Mouse (Mus musculus): ENCODE results near the gene Myh15. TPM values are rescaled to one million over a fixed set of nuclear protein-coding genes. Genes with fewer than 3 reads are reported as not detected.

The Myh15 gene
- total and polyA plus RNA-seq, 3 experiments: 0.07 TPM; not detected in 2

GRCm38 (mm10) chr16:49035852-49036251 is 21.4 kb upstream of the Myh15 start:
- in situ Hi-C loops (cut with MboI; ENCODE audit: low pct_ligation_motif_present, low pct_unique_long_range_greater_than_20kb, low sequenced_read_pairs): no loop called here
- Histone ChIP-seq H3K27me3 (replicated peaks) (no peaks in the 10 kb centered on the region), H3K4me2 (ENCODE audit: insufficient read depth, low read depth, poor library complexity, severe bottlenecking) (no peak overlapping the region), H3K4me1 (ENCODE audit: control insufficient read depth in 1 of 2, insufficient read depth in 2 of 2) (no peaks in the 10 kb centered on the region), H3K27ac (ENCODE audit: insufficient read depth, low read depth) (no peak overlapping the region), H3K36me3 (replicated peaks in 1 of 2; ENCODE audit: control insufficient read depth in 1 of 2, insufficient read depth in 1 of 2, low read length in 1 of 2) (no peaks in the 10 kb centered on the region), H3K79me2 (replicated peaks; ENCODE audit: control insufficient read depth, extremely low read depth, insufficient read depth, poor library complexity, severe bottlenecking) (no peaks in the 10 kb centered on the region), H3K9me3 (replicated peaks; ENCODE audit: low read length) (no peaks in the 10 kb centered on the region), H3K4me3 (replicated peaks in 1 of 3; ENCODE audit: low read depth in 2 of 3, low read length in 2 of 3, poor library complexity in 1 of 3) (no peak overlapping the region), H3K9ac (ENCODE audit: insufficient read depth, low read depth) (no peak overlapping the region)
- TF ChIP-seq TBP (conservative IDR thresholded peaks at IDR 0.05; ENCODE audit: low read depth, low read length) (no peak), ZNF384 (IDR thresholded peaks at IDR 0.05; ENCODE audit: low read depth, low read length) (no peak), EP300 (IDR thresholded peaks at IDR 0.05; ENCODE audit: low read length) (no peak), ELF1 (IDR thresholded peaks at IDR 0.05; ENCODE audit: low read depth, low read length) (no peak), POLR2AphosphoS2 (IDR thresholded peaks at IDR 0.05; ENCODE audit: low read depth, low read length) (no peak), JUND (conservative IDR thresholded peaks at IDR 0.05; ENCODE audit: low read depth, low read length) (no peak), MAX (IDR thresholded peaks at IDR 0.05; ENCODE audit: low read length) (no peak), ZMIZ1 (IDR thresholded peaks at IDR 0.05; ENCODE audit: low read depth, low read length) (no peak), JUN (IDR thresholded peaks at IDR 0.05; ENCODE audit: insufficient read depth, low read depth, low read length) (no peak), MAFK (IDR thresholded peaks at IDR 0.05; ENCODE audit: insufficient replicate concordance, low read length) (no peak), E2F4 (IDR thresholded peaks at IDR 0.05; ENCODE audit: insufficient replicate concordance, low read depth, low read length) (no peak), KAT2A (IDR thresholded peaks at IDR 0.05; ENCODE audit: insufficient replicate concordance, low read length) (no peak)
- no peak for DNase-seq (ENCODE audit: extremely low read depth)
- dilution Hi-C loops (cut with MboI; ENCODE audit: extremely low pct_ligation_motif_present, extremely low pct_unique_long_range_greater_than_20kb, low sequenced_read_pairs): no loop called here

DNA sequence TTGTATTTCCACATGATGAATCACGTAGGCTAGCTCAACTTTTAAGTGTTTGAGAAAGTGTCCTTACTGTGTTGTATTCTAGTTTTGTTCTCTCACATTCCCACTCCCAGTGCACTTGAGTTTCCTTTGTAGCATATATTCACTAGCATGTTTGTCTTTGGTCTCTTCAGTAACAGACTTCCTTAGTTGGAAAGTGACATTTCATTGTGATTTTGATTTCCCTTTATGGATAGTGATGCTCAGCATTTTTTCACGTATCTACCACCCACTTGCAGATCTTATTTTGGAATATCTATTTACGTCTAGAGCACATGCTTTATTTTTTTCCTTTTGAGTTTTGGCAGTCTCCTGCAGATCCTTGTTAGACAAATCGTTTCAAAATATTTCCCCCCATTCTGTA is 19.5 kb upstream of the Myh15 start:
- DNase-seq (ENCODE audit: extremely low read depth): no peak
- no peaks in the 10 kb centered on the region for H3K79me2 ChIP-seq (replicated peaks; ENCODE audit: control insufficient read depth, extremely low read depth, insufficient read depth, poor library complexity, severe bottlenecking)
- no peak overlapping the region for H3K4me3 ChIP-seq (replicated peaks in 1 of 3; ENCODE audit: low read depth in 2 of 3, low read length in 2 of 3, poor library complexity in 1 of 3)
- in situ Hi-C loops (cut with MboI; ENCODE audit: low pct_ligation_motif_present, low pct_unique_long_range_greater_than_20kb, low sequenced_read_pairs): no loop called here
- dilution Hi-C loops (cut with MboI; ENCODE audit: extremely low pct_ligation_motif_present, extremely low pct_unique_long_range_greater_than_20kb, low sequenced_read_pairs): no loop called here
- H3K27me3 ChIP-seq (replicated peaks): no peaks in the 10 kb centered on the region
- no peak overlapping the region for H3K27ac ChIP-seq (ENCODE audit: insufficient read depth, low read depth)
- no peak overlapping the region for H3K9ac ChIP-seq (ENCODE audit: insufficient read depth, low read depth)
- H3K4me1 ChIP-seq (ENCODE audit: control insufficient read depth in 1 of 2, insufficient read depth in 2 of 2): no peaks in the 10 kb centered on the region
- no peak for TF ChIP-seq MYC (IDR thresholded peaks at IDR 0.05; ENCODE audit: low read depth, low read length)
- no peak for TF ChIP-seq JUND (conservative IDR thresholded peaks at IDR 0.05; ENCODE audit: low read depth, low read length)
- no peak for TF ChIP-seq NRF1 (IDR thresholded peaks at IDR 0.05; ENCODE audit: low read depth, low read length)
- no peak for TF ChIP-seq JUN (IDR thresholded peaks at IDR 0.05; ENCODE audit: insufficient read depth, low read depth, low read length)
- TF ChIP-seq PAX5 (IDR thresholded peaks at IDR 0.05; ENCODE audit: low read length): no peak
- TF ChIP-seq CHD2 (IDR thresholded peaks at IDR 0.05; ENCODE audit: low read length): no peak
- no peak for TF ChIP-seq ZC3H11A (IDR thresholded peaks at IDR 0.05; ENCODE audit: low read depth, low read length)
- no peak for TF ChIP-seq USF1 (IDR thresholded peaks at IDR 0.05; ENCODE audit: low read depth, low read length)
- no peak for TF ChIP-seq SIN3A (IDR thresholded peaks at IDR 0.05; ENCODE audit: low read length)
- TF ChIP-seq POLR2AphosphoS2 (IDR thresholded peaks at IDR 0.05; ENCODE audit: low read depth, low read length): no peak
- TF ChIP-seq ELF1 (IDR thresholded peaks at IDR 0.05; ENCODE audit: low read depth, low read length): no peak
- no peak for TF ChIP-seq SMC3 (IDR thresholded peaks at IDR 0.05; ENCODE audit: low read depth, low read length)
- no peak for TF ChIP-seq RAD21 (IDR thresholded peaks at IDR 0.05; ENCODE audit: low read depth, low read length)
- TF ChIP-seq MAZ (IDR thresholded peaks at IDR 0.05; ENCODE audit: low read depth, low read length): no peak
- TF ChIP-seq MAFK (IDR thresholded peaks at IDR 0.05; ENCODE audit: insufficient replicate concordance, low read length): no peak
- TF ChIP-seq ZMIZ1 (IDR thresholded peaks at IDR 0.05; ENCODE audit: low read depth, low read length): no peak
- H3K9me3 ChIP-seq (replicated peaks; ENCODE audit: low read length): no peaks in the 10 kb centered on the region
- H3K36me3 ChIP-seq (replicated peaks in 1 of 2; ENCODE audit: control insufficient read depth in 1 of 2, insufficient read depth in 1 of 2, low read length in 1 of 2): no peaks in the 10 kb centered on the region
- H3K4me2 ChIP-seq (ENCODE audit: insufficient read depth, low read depth, poor library complexity, severe bottlenecking): no peak overlapping the region
